Comparison of ENCODE assay signal across 1 mouse cellular context in the genomic region with DNA sequence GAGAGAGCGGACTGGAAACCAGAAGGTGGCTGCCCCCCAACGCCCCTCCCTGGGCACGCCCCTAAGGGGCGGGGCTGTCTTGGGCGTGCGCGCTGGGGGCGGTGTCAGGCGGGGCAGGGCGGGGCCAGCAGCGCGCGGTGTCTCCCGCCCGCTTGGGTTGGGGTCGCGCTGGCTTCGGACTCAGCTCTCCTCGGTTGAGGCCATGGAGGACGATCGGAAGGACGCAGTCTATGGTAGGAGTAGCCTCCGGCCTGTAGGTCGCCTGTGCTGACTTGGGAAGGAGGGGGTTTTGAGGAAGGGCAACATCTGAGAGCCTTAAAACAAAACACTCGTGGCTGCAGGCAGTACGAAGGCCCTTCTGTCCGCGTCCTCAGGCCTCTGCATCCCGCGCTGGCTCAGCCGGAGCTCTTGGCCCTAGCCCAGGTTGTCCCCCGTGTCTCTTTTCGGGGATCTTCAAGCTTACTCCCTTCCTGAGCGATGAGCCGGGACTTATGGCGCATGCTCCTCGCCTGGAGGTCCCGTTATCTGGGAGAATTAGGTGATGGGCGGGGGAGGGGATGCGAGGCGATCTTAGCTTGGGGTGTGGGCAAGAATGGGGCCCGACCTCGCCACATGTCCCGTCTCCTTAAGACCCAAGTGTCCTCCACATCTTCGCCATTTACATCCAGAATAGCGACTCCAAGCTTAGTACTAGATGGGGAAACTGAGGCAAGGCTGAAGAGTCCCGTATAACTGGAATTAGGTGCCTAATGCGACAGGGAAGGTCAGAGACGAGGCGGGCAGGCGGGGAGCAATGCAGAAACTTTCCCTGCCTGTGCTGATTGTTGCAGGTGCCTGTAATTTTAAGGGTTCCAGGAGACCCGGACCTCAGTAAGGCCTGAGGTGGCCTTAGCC.
TF ChIP-seq lines count a peak whose summit lies in the region.

Gene Slc44a2, plus strand, starts transcription at position 80 of the 894 bp plus-strand sequence.

TF ChIP-seq in CH12.LX, 34 proteins besides CTCF, POLR2A, EP300 and RAD21 (continued from another document):
- TF ChIP-seq MAZ (IDR thresholded peaks at IDR 0.05; ENCODE audit: low read depth, low read length), result peak; percentile 87
- TF ChIP-seq UBTF (IDR thresholded peaks at IDR 0.05; ENCODE audit: low read depth, low read length), result 0 out of 2 replicates have a peak, but pooled peaks have one; percentile 53
- TF ChIP-seq MYC (IDR thresholded peaks at IDR 0.05; ENCODE audit: low read depth, low read length), result 0 out of 2 replicates have a peak, but pooled peaks have one; percentile 15
- TF ChIP-seq CHD2 (IDR thresholded peaks at IDR 0.05; ENCODE audit: low read length), result peak; percentile 2; the same call in 1 of the 2 replicates
- TF ChIP-seq IRF4 (IDR thresholded peaks at IDR 0.05; ENCODE audit: low read depth, low read length), result no peak
- TF ChIP-seq MEF2A (IDR thresholded peaks at IDR 0.05; ENCODE audit: borderline replicate concordance, low read depth, low read length), result 0 out of 2 replicates have a peak, but pooled peaks have one; percentile 10
- no peak for TF ChIP-seq BHLHE40 (IDR thresholded peaks at IDR 0.05; ENCODE audit: low read depth, low read length)
- TF ChIP-seq NELFE (IDR thresholded peaks at IDR 0.05; ENCODE audit: low read depth, low read length), result 0 out of 2 replicates have a peak, but pooled peaks have one; percentile 33
- no peak for TF ChIP-seq ZC3H11A (IDR thresholded peaks at IDR 0.05; ENCODE audit: low read depth, low read length)
- TF ChIP-seq NRF1 (IDR thresholded peaks at IDR 0.05; ENCODE audit: low read depth, low read length), result peak; percentile 78
- TF ChIP-seq SIN3A (IDR thresholded peaks at IDR 0.05; ENCODE audit: low read length), result peak; percentile 78
- TF ChIP-seq MAX (IDR thresholded peaks at IDR 0.05; ENCODE audit: low read length), result peak; percentile 71
- TF ChIP-seq E2F4 (IDR thresholded peaks at IDR 0.05; ENCODE audit: insufficient replicate concordance, low read depth, low read length), result no peak
- peak; percentile 73 for TF ChIP-seq MXI1 (IDR thresholded peaks at IDR 0.05; ENCODE audit: low read depth, low read length)
TF ChIP-seq in CH12.LX: peak in this region for 11.
